Mouse (Mus musculus): Measurements from ENCODE around the gene Spaca1.
"Not testable (repeated sequence)": the region's sequence is repeated elsewhere in the genome, so short reads cannot be mapped to it uniquely, and the experiment has no call there.

Spaca1 gene

DNA sequence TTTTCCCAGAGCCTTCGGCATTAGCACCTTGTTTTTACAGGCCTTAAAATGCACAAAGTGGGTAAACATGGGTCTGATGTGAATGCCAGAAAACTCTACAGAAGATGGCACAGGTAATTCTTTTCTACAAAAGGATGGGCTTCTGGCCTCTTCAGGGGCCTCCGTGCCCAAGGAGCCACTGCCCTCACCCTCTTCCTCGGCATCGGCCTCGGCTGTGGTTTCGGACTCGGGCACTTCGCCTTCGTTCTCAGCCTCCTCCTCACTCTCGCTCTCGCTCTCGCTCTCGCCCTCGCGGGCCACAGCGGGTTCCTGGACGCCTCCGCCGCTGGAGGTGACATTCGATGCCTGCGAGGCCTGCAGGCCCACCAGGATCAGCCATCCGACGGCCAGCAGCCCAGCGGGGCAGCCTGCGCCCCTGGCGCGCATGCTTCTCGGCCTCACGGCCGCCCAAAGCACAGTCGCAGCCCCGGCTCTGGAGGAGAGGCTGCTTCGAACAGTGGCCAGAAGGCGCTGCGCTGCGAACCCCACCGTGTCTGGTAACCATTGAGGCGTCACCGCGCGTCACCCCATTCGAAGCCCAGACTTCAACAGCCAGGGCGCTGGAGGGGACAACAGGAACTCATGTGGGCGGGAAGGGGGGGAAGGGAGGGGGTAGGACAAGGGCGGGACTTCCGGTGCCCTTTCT is at the start of gene Spaca1:
Gene Spaca1 (minus strand): TSS at position 621 of the 685 bp plus-strand sequence.
- DNase-seq (ENCODE audit: low read depth, low spot score): no peak

- not testable (repeated sequence) for DNase-seq (ENCODE audit: low read depth, low spot score)
These were observed 37.3 kb upstream of the Spaca1 start for GRCm38 (mm10) chr4:34087286-34087685.

DNA sequence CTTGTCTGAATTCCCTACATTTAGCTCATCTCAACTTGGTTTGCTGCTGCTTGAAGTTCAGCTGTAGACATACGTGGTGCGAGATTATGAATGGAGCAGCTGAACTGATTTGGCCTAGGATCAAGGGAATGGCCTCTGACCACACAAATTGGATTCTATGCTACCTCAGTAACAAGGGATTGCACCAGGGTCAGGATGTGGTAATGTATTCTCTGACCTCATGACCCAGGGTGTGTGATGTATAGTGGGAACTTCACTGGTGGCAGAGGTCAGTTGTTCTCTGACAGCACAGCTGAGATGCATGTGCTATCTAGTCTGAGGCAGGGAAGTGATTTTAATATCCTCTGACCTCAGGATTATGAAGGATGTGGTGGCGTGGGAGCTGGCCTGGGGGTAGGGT is 31.1 kb upstream of the Spaca1 start:
- DNase-seq (ENCODE audit: low read depth, low spot score): no peak

GRCm38 (mm10) chr4:34069002-34069401 is 19.0 kb upstream of the Spaca1 start:
- peak; percentile 13 for DNase-seq (ENCODE audit: low read depth, low spot score)

DNA sequence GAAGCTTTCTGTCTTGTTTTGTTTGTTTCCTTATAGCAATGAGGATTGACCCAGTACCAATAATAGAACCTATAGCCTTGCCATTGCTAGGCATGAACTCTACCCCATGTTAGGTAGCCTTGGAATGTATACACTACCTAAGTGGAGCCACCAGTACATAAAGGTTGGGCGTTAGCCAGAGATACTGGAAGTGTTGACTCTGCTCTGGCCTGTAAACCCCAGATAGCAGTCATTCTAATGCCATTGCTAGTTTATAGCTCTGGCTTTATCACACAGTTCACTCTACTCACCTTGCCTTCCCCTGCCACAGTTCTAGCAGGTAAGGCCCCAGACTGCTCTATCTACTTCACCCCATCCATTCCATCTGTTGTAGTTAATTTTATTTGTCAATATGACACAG is 8.3 kb upstream of the Spaca1 start:
- no peak for DNase-seq (ENCODE audit: low read depth, low spot score)

DNA sequence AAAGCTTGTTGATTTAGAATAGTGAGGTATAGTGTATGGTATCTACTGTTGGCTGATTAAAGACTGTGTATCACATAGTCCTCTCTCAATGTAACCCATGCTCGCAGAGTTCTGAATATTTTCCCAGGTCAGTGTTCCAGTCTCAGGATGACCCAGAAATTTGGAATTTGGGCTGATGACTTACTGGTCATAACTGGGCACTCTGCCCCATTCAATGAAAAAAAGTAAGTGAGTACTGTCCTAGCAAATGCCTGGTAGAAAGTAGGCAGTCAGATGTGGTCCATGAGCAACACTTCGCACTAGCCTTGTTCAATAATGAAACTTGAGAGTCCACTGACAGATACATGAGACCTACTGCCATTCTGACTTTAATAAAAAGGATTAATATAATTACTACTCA is 23.2 kb downstream of the Spaca1 start:
- DNase-seq (ENCODE audit: low read depth, low spot score): peak; percentile 79

DNA sequence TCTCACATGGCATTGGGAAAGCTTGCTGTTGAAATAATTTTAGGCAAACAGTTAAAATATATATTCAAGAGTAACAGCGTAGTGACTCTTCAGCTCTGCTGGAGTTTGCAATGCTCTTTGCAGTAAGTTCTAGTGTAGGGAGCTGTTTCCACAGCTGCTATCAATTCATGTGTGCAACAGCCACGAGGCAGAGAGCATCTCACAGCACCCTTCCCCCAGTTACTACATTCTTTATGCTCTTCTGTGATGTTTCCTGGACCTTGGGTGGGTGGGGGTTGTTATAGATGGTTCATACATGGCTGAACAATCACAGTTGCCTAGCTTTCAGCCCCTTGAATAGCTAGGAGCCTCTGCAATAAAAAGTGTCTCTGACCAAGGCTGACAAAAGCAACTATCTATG is 28.5 kb downstream of the Spaca1 start:
- DNase-seq (ENCODE audit: low read depth, low spot score): no peak

GRCm38 (mm10) chr4:33996382-33996781 is 53.6 kb downstream of the Spaca1 start:
- no peak for DNase-seq (ENCODE audit: low read depth, low spot score)

- no peak for DNase-seq (ENCODE audit: low read depth, low spot score)
These were observed 57.3 kb downstream of the Spaca1 start for GRCm38 (mm10) chr4:33992687-33993086.

GRCm38 (mm10) chr4:33988466-33989089 is 61.4 kb downstream of the Spaca1 start:
- DNase-seq (ENCODE audit: low read depth, low spot score): no peak

Measured in 3T3-L1 (cell line).